Mouse (Mus musculus) heart, adult 2 months (tissue): ENCODE data around the gene Prickle2. TPM values are rescaled to one million over a fixed set of nuclear protein-coding genes. Genes with fewer than 3 reads are reported as not detected.

Experiments used
- DNase-seq, 2 experiments: peaks; one replicate each; pipeline ENCODE4 v3.0.0; 2021
- H3K27ac ChIP-seq: fragments of 200-600 bp; 2 replicates; pipeline ENCODE4 v1.8.1; 2022
- H3K27me3 ChIP-seq: fragments of 200-500 bp; 2 replicates; pipeline ENCODE4 v1.6.1; 2012; ENCODE audit warnings: mild to moderate bottlenecking, low read length, inconsistent platforms, mixed read lengths; ENCODE audit not compliant: control insufficient read depth, insufficient read depth
- H3K36me3 ChIP-seq: fragments of 200-500 bp; 2 replicates; pipeline ENCODE4 v1.6.1; 2012; ENCODE audit warnings: low read length, inconsistent platforms; ENCODE audit not compliant: control insufficient read depth, insufficient read depth
- H3K4me1 ChIP-seq: fragments of 200-500 bp; 2 replicates; pipeline ENCODE4 v1.6.1; 2011; ENCODE audit warnings: low read length; ENCODE audit not compliant: control insufficient read depth, insufficient read depth
- H3K4me3 ChIP-seq: fragments of 200-600 bp; 2 replicates; pipeline ENCODE4 v1.8.1; 2022
- H3K79me2 ChIP-seq: fragments of 200-500 bp; replicated peaks from 2 replicates; pipeline ENCODE4 v1.6.1; 2012; ENCODE audit warnings: mild to moderate bottlenecking, inconsistent platforms, low read length, moderate library complexity, mixed read lengths; ENCODE audit not compliant: control insufficient read depth, insufficient read depth
- H3K9ac ChIP-seq: fragments of 200-500 bp; 2 replicates; pipeline ENCODE4 v1.6.1; 2012; ENCODE audit warnings: low read depth, mild to moderate bottlenecking, control low read depth, inconsistent platforms, low read length, mixed read lengths
- CTCF ChIP-seq: fragments of 200-600 bp; IDR thresholded peaks from 2 replicates; pipeline ENCODE4 v1.8.1; 2022; ENCODE audit warnings: antibody characterized with exemption, mild to moderate bottlenecking, moderate library complexity
- EP300 ChIP-seq: fragments of 200-500 bp; IDR thresholded peaks from 2 replicates; pipeline ENCODE4 v1.6.1; 2011; ENCODE audit warnings: low read depth, low read length, control low read depth; ENCODE audit not compliant: insufficient read depth
- POLR2A ChIP-seq: fragments of 200-500 bp; IDR thresholded peaks from 2 replicates; pipeline ENCODE4 v1.6.1; 2011; ENCODE audit warnings: mild to moderate bottlenecking, low read depth, low read length, control low read depth; ENCODE audit not compliant: insufficient read depth
- WGBS: fragments of 180-500 bp; shearing (Covaris S2); methylation state at CpG from one replicate; pipeline ENCODE4 v1.1.7; 2018; 5-methylcytosine and 5-hydroxymethylcytosine counted together
- intact Hi-C: fragments of 180-260 bp; cut with DNase I; formaldehyde crosslinking; loops from one replicate; pipeline ENCODE4 v1.15.1; 2025
- polyA plus RNA-seq: library from polyadenylated mRNA; depleted of rRNA; stranded (reverse); fragments of >200 nt; gene quantifications from 2 replicates; pipeline ENCODE4 v1.2.3, GENCODE M21; 2012
- total RNA-seq, 2 experiments: library from RNA; stranded (reverse); gene quantifications; 2 replicates each; pipeline ENCODE4 v1.2.3; 2021

Prickle2 gene
- total and polyA plus RNA-seq, 3 experiments, result 2.3 to 6.1 (median 4.9) TPM

- H3K27ac ChIP-seq, result no peak overlapping the region
- intact Hi-C loops, result no loop called here
- no peaks in the 10 kb centered on the region for H3K36me3 ChIP-seq
- H3K9ac ChIP-seq, result no peak overlapping the region
- DNase-seq, result peak in 1 of 2 experiments; percentile 17
- no peak overlapping the region for H3K4me3 ChIP-seq
- no peaks in the 10 kb centered on the region for H3K79me2 ChIP-seq
- TF ChIP-seq EP300 (no peak), CTCF (no peak), POLR2A (no peak)
- 33% methylated on average over 1 of the region's 1 CpGs for WGBS
- H3K4me1 ChIP-seq, result no peaks in the 10 kb centered on the region
- no peaks in the 10 kb centered on the region for H3K27me3 ChIP-seq
Measured at GRCm38 (mm10) chr6:92625923-92626322, 80.0 kb downstream of the Prickle2 start.

- WGBS, result 51% methylated on average over 6 of the region's 6 CpGs
- Histone ChIP-seq H3K9ac (no peak overlapping the region), H3K4me3 (no peak overlapping the region), H3K4me1 (no peaks in the 10 kb centered on the region), H3K27ac (no peak overlapping the region), H3K79me2 (no peaks in the 10 kb centered on the region), H3K36me3 (no peaks in the 10 kb centered on the region), H3K27me3 (no peaks in the 10 kb centered on the region)
- no peak for DNase-seq
- intact Hi-C loops, result no loop called here
- TF ChIP-seq EP300, result no peak
- TF ChIP-seq POLR2A, result no peak
- no peak for TF ChIP-seq CTCF
Measured at GRCm38 (mm10) chr6:92624306-92624705, 81.6 kb downstream of the Prickle2 start.

GRCm38 (mm10) chr6:92617183-92617582, 88.8 kb downstream of the Prickle2 start:
- Histone ChIP-seq H3K36me3 (no peaks in the 10 kb centered on the region), H3K9ac (no peak overlapping the region), H3K27me3 (no peaks in the 10 kb centered on the region), H3K27ac (no peak overlapping the region), H3K4me3 (no peak overlapping the region), H3K79me2 (no peaks in the 10 kb centered on the region), H3K4me1 (peaks cover 2% of the 10 kb centered on the region)
- WGBS, result 79% methylated on average over 2 of the region's 2 CpGs
- no peak for TF ChIP-seq EP300
- TF ChIP-seq CTCF, result no peak
- no peak for TF ChIP-seq POLR2A
- no peak for DNase-seq
- intact Hi-C loops, result no loop called here

- no peak overlapping the region for H3K27ac ChIP-seq
- no peaks in the 10 kb centered on the region for H3K36me3 ChIP-seq
- H3K9ac ChIP-seq, result no peak overlapping the region
- no peaks in the 10 kb centered on the region for H3K27me3 ChIP-seq
- H3K79me2 ChIP-seq, result no peaks in the 10 kb centered on the region
- intact Hi-C loops, result no loop called here
- 44% methylated on average over 3 of the region's 3 CpGs for WGBS
- DNase-seq, result peak; percentile 33 to 34
- TF ChIP-seq CTCF (no peak), EP300 (0 out of 2 replicates have a peak, but pooled peaks have one; percentile 16)
- peaks cover 2% of the 10 kb centered on the region for H3K4me1 ChIP-seq
- no peak overlapping the region for H3K4me3 ChIP-seq
Measured at GRCm38 (mm10) chr6:92614771-92615170, 91.2 kb downstream of the Prickle2 start.

GRCm38 (mm10) chr6:92612151-92612769, 93.7 kb downstream of the Prickle2 start:
- DNase-seq, result no peak
- no peak for TF ChIP-seq CTCF
- no peak for TF ChIP-seq EP300
- TF ChIP-seq POLR2A, result no peak
- Histone ChIP-seq H3K79me2 (no peaks in the 10 kb centered on the region), H3K4me1 (peaks cover 2% of the 10 kb centered on the region), H3K27me3 (no peaks in the 10 kb centered on the region), H3K27ac (no peak overlapping the region), H3K36me3 (no peaks in the 10 kb centered on the region), H3K9ac (no peak overlapping the region), H3K4me3 (no peak overlapping the region)
- intact Hi-C loops, result no loop called here
- WGBS, result 54% methylated on average over 2 of the region's 2 CpGs

DNA sequence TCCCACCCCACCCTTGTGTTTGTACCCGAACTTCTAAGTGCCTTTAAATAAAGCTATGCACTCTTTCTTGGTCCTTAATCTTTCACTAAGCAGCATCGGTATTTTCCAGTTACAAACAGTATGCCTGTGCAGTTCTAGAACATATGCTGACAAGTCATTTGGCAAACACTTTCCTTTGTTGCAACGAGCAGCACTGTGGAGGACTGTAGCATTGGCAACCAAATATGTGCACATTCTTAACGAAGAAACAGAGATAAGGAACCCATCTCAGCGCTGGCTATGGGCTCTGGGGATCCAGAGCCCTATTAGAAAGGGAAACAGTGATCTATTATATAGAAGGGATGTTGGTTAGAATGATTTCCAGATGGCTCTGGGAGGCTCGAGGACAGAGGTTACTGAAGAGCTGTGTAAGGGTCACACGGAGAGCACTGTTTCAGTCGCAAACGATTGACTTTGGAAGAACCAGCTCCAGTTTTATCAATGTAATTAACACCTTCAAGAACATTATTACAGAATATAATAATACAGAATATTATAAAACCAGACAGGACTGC, 96.2 kb downstream of the Prickle2 start:
- no peaks in the 10 kb centered on the region for H3K27me3 ChIP-seq
- H3K27ac ChIP-seq, result no peak overlapping the region
- 25% methylated on average over 9 of the region's 9 CpGs for WGBS
- no peaks in the 10 kb centered on the region for H3K79me2 ChIP-seq
- H3K4me1 ChIP-seq, result peaks cover 2% of the 10 kb centered on the region
- DNase-seq, result peak in 1 of 2 experiments; percentile 12
- no peaks in the 10 kb centered on the region for H3K36me3 ChIP-seq
- H3K9ac ChIP-seq, result no peak overlapping the region
- no peak overlapping the region for H3K4me3 ChIP-seq
- intact Hi-C loops, result no loop called here
- no peak for TF ChIP-seq CTCF
- no peak for TF ChIP-seq POLR2A
- TF ChIP-seq EP300, result no peak
